Mouse (Mus musculus): ENCODE data around the gene Mmp19. TPM values are rescaled to one million over a fixed set of nuclear protein-coding genes. Genes with fewer than 3 reads are reported as not detected.

Mmp19 gene
- total RNA-seq (2015) (4.4 and 4.5 TPM in 2 replicates), total RNA-seq (2017) (10.9 and 12.7 TPM in 2 replicates)

DNA sequence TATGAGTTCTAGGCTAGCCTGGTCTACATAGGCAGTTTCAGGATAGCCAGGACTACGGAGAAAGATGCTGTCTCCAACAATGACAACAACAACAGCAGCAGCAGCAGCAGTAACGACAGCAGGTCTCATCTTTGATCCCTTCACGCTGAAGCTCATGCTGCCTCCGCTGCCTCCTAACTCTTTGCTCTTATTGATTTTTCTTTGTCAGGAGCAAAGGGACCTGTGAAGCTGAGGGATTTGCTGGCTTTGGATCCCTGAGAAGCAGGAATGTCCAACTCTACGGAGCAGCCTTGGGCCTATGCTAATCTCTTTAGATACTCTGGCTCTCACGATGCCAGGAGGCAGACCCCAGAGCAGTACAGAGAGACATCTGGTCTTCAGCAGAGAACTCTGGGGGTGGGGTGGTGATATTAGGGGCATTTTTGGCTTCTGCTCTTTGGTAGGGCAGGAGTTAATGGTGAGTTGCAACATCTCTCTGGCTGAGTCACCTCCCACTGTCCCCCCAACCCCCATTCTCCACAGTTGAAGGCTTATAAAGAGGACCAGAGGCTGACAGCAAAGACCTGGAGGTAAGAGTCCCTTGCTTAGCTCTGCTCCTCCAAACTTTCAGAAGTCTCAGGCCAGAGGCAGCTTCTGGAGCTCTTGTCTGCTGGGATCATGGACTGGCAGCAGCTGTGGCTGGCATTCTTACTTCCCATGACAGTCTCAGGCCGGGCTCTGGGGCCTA is at the start of gene Mmp19:
Gene Mmp19 (plus strand): TSS at position 513 of the 727 bp plus-strand sequence.
- ATAC-seq (ENCODE audit: poor library complexity, severe bottlenecking): peak; percentile 46; the same call in 1 of the 2 replicates

DNA sequence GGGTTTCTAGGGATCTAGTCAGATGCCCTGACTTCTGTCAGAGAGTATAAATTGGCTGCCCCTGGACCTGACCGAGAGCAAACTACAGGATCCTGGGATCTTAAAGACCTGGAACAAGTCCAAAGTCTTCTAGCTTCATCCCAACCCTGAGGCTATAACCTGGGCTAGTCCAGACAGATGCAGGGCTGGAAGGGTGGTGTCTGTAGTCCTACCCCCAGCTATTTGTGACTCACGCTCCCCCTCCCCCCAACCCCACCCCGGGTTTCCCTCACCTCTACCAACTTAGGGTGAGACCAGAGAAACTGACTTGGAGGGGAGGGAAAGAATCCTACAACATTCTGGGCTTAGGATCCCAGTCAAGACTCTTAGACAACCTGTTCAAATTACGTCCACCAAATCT is 48.1 kb upstream of the Mmp19 start:
- no peak for ATAC-seq (ENCODE audit: poor library complexity, severe bottlenecking)

DNA sequence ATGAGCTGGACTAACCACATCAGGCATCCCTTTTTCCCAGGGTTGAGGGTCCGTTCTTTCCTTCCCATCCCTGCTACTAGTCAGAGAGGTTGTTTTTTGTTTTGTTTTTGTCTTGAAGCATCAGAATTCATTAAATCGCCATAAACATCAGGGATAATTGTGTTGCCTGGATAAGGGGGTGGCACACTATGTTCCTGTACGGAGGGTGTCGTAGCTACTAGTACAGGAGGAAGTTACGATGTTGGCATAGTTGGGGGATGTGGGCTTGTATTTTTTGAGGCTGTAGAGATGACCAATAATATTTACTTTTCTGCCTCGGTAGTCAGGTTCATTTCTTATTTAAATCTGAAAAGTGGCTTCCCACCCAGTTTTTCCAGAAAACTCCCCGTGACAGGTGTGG is 47.5 kb upstream of the Mmp19 start:
- ATAC-seq (ENCODE audit: poor library complexity, severe bottlenecking): peak; percentile 39

DNA sequence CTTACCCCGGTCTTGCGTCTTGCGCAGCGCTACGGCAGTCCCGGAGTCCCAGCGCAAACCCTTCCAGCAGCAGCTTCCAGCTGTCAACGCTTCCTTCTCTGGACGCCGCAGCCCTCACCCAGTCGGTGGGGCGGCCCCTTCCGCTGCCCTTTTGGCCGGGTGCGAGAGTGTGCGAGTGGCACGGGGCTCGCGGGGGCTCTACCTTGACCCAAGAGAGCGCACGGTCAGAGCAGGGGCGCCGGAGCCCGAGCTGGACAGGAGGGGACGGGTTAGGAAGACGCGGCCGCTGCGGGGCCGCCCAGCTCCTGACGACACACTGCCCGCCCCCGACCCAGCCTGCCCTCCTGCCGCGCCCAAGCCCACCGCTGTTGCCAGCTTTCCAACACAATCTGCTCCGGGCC is 46.9 kb upstream of the Mmp19 start:
- ATAC-seq (ENCODE audit: poor library complexity, severe bottlenecking): peak; percentile 23

DNA sequence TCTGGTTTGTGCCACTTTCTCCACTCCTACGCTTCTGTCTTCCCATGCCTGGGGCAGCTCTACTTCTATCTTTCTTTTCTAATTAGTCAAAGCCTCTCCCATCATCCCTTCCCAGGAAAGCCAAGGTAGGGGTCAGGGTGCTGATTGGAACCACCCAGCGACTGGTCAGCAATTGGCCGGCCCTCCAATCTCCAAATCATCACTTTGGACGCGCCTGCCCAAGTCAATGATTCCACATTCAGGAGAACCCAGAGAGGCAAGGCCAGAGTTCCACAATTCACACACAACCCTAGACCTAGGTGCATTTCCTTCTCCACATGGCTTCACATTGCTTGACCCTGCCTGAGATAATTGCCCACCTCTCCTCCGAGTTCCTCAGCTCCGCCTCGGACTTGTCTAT is 46.5 kb upstream of the Mmp19 start:
- ATAC-seq (ENCODE audit: poor library complexity, severe bottlenecking): no peak

DNA sequence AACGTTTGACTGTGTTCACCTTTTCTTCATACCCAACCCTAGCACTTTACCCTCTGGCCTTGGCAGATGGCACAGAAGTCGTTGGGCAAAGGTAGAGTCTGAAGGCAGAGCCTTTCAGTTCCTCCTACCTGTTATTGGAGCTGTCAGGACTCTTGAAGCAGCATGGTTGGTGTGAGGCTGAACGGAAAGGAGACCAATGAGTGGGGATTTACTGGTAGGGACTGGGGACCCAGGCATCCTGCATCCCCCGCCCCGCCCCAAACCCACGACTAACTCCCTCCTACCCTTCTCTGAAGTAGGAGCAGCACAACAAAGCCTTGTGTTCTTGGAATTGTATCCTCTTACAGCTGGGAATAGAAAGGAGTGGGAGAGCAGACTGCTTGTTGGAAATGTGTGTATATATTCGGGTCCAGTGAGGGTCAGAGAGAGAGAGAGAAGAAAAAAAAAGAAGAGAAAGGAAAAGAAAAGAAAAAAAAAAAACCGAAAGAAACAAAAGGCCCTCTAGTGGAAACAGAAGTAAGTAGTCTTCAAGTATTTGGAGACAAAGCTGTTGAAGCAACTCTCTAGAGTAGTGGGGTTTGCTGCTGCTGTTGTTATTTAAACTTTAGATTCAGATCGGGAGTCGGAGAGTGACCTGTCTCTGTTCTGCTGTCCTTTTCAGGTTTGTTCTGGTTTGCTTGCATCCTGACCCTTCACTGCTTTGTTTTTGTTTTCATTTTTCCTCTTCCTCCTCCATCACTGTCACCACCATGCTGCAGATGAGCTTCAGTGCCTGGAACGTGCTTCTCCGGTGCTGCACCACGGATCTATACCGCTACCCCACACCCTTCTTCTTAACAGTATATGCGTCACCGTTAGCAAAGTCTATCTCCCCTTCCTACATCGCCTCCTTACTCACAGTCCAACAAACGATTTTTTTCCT is 45.8 kb upstream of the Mmp19 start, which contains the start of gene Dgka:
Gene Dgka (minus strand): TSS at position 176 of the 922 bp plus-strand sequence.
- ATAC-seq (ENCODE audit: poor library complexity, severe bottlenecking): no peak

DNA sequence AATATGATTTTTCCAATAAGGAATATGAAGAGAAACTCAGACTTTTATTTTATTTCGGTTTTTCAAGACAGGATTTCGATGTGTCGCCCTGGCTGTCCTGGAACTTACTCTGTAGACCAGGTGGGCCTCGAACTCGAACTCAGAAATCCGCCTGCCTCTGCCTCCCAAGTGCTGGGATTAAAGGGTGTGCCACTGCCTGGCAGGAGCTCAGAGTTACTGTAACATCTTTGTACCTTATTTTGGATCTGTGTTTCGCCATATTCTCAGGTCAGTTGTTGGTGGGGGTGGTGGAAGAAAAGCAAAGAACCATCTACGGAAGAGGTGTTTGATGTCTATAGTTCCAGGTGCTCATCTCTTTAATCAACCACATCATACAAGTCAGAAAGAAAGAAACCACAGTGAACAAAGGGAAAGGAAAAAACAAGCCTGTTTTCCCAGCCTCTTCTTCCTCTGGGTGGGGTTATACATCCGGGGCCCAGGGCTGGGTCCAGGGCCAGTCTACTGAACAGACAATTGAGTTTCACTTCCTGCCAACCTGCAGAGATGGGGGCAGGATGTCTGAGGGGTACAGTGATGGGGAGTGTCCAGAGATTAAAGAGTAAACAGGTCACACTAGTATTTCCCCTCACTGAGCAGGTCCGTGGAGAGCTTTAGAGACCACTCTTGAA is 44.6 kb upstream of the Mmp19 start:
- ATAC-seq (ENCODE audit: poor library complexity, severe bottlenecking): peak; percentile 11; the same call in 1 of the 2 replicates

DNA sequence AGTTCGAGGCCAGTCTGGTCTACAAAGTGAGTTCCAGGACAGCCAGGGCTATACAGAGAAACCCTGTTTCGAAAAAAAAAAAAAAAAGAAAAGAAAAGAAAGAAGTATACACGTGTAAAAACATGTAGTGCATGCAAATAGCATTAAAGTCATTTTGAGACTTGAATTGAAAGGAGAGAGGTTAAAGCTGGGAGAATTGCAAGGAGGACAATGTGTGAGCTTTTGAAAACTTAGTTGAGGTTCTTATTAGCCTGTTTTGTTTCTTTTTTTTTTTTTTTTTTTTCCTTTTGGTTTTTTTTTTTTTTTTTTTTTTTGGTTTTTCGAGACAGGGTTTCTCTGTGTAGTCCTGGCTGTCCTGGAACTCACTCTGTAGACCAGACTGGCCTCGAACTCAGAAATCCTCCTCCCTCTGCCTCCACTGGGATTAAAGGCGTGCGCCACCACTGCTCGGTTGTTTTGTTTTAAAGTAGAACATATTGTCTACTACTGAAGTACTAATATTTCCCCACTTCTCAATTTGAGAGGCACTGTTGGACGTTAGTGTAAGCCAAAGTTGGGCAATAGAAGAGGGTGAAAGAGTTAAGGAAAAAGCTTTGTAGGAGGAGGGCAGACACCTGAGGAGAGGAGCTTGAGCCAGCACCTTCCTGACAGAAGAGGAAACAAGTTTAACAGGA is 43.6 kb upstream of the Mmp19 start:
- ATAC-seq (ENCODE audit: poor library complexity, severe bottlenecking): no peak

DNA sequence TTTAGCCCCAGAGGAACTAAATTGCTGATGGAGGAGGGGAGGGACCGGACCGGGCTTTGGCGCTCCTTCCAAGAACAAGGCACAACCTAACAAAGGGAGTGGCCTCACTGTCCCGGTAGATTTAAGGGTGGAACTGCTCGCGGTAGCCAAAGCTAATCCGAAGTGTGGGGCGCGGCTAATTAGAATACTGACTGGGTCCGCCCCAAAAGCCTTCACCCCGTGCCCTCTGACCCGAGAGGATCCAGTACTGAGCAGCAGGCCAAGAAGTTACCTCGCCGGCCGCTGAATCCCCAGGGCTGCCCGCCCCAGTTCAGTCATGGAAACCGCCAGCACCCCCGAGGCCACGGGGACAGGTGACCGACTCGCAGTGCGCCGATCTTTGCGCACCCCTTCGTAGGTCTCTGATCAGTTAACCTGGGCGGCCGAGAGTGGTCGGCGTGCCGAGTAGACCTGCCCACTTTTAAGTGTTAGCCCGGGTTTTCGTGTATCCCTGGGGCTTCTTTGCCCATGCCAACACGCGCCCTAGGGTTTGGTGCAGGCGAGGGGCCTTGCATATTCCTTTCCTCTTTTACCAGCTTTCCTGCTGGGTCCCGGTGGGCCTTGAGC is 43.0 kb upstream of the Mmp19 start, which contains the start of gene Pym1:
Gene Pym1 (plus strand): TSS at position 244 of the 606 bp plus-strand sequence.
- ATAC-seq (ENCODE audit: poor library complexity, severe bottlenecking): peak; percentile 63

DNA sequence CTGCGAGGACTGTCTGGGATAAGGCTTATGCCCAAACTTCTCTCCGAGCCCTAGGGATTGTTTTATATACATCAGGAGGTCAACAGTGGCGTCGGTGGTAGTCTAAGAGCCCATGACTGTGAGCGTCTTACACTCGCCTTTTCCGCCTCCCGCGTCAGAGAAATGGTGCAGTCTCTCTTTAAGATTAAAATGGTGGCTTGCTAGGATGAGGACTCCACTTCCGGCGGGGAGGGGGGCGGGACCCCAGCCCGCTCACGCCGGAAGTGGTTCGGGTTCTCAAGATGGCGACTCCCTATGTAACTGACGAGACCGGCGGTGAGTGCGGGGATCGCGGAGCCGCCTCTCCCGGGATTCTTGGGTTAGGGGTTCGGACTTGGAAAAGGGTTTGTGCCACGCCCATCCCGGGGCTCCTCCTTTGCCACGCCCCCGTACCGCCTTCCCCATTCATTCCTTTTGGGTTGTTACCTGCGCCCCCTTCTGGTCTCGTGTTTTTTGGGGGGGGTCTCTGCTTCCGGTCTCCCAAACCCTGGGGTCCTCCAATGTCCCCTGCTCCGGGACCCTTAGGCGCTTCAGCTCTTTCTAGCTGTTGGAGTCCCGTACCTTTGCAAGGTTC is 42.4 kb upstream of the Mmp19 start:
- peak; percentile 72 for ATAC-seq (ENCODE audit: poor library complexity, severe bottlenecking)

DNA sequence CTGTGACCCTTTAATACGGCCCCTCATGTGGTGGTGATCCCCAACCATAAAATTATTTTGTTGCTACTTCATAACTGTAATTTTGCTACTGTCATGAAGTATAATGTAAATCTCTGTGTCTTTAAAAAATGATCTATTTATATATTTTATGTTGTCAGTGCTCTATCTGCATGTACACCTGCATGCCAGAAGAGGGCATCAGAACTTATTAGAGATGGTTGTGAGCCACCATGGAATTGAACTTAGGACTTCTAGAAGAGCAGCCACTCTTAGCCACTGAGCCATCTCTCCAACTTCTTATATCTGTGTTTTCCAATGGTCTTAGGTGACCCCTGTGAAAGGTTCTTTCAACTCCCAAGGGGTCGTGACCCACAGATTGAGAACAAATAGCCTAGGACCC is 17.8 kb upstream of the Mmp19 start:
- peak; percentile 40; the same call in 1 of the 2 replicates for ATAC-seq (ENCODE audit: poor library complexity, severe bottlenecking)

DNA sequence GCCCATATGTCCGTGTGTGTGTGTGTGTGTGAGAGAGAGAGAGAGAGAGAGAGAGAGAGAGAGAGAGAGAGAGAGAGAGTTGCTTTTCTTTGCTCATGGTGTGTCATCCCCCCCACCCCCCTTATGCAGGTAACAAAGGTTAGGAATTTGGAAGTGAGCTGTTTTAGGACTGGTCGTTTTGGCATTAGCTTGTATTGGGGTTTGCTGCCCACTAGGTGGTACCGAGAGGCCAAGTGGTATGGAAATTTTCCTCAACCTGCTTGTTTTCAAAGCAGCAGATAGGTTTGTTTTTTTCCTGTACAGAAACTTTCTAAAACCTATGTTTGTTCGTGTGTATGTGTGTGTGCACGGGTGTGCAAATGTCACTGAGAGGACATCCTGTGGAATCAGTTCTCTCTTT is 17.0 kb upstream of the Mmp19 start:
- peak; percentile 54 for ATAC-seq (ENCODE audit: poor library complexity, severe bottlenecking)

DNA sequence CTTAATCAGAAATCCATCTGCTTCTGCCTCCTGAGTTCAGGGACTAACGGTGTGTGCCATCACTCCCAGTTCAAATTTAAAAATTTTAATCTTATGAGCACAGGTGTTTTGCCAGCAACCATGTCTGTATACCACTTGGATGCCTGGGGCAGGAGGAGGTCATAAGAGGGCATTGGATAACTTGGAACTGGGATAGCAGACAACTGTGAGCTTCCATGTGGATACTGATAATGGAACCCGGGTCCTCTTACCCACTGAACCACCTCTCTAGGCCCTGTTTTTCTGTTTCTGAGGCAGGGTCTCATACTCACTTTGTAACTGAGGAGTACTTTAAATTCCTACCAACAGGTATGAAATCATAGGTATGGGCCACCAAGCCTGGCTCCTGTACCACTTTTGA is 12.3 kb upstream of the Mmp19 start:
- ATAC-seq (ENCODE audit: poor library complexity, severe bottlenecking): no peak

DNA sequence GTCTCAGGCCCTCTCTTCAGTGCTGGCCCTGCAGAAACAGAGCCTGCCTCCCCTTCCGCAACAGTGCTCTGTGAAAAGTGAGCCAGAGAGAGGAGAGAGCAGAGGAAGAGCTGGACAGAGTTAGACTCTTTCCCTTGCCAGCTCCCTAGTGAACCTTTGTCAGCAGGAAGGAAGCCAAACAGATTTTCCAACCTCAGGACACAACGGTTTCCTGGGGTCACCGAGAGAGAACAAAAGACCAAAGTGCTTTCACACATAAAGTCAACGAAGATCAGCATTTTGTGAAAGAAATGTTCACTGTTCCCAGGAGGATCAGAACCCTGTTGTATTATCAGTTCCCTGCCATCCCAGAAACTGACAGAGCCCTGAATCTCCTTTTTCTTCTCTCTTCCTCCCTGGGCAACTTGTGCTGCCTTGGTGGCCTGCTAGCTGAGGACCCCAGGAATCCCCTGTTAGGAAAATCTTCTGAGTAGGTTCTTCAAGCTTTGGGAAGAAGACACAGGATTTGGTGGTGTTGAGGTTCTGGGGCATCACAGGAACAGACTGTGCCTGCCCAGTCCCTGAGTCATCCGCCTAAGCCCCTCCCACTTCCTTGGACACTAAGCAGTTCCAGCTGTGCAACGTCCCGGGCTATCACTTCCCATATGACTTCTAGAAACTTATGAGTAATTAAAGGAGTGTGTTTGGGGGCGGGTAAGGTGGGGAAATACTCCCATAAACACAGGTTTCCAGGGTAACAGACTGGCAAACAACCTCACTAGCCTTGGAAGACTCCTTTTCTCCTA is 11.5 kb upstream of the Mmp19 start:
- ATAC-seq (ENCODE audit: poor library complexity, severe bottlenecking): peak; percentile 95

DNA sequence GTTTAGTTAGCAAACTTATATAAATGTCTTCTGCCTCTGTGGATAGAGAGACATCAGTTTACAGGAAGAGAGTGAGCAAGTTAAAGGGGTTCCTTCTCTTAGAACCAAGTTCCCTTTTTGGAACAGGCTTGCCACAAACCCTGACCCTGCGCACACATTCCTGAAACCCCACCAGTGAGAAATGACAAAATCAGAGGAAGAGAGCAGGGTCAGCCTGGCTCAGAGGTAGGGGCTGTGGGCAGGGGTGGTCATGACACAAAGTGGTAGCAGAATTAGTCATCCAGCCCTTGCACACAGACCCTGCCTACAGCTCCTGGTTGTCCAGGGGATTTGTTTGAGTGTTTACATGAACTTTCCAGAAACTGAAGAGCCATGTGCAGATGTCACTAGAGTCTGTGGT is 10.5 kb upstream of the Mmp19 start:
- peak; percentile 73 for ATAC-seq (ENCODE audit: poor library complexity, severe bottlenecking)

DNA sequence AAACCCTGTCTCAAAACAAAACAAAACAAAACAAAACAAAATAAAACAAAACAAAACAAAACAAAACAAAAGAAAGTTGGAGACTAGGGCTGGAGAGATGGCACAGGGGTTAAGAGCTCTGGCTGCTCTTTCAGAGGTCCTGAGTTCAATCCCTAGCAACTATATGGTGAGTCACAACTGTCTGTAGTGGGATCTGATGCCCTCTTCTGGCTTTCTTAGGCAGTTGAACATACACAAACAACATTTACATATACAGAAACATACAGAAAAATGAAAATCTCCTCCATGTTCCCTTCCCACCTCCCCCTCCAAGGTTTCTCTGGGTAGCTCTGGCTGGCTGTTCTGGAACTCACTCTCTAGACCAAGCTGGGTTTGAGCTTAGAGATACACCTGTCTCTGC is 1.3 kb downstream of the Mmp19 start:
- no peak for ATAC-seq (ENCODE audit: poor library complexity, severe bottlenecking)

DNA sequence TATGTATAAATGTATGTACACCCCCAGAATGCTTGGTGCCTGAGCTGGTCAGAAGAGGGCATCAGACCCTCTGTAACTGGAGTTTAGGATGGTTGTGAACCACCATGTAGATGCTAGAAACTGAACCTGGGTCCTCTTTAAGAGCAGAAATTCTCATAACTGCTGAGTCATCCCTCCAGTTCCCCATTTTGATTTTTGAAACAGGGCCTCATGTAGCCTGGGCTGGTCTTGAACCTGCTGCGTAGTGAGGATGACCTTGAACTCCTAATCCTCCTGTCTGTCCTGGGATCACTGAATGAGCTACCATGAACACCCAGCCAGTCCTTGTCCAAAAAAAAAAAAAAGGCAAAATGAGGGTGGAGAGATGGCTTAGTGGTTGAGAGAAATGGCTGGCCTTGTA is 2.5 kb downstream of the Mmp19 start:
- ATAC-seq (ENCODE audit: poor library complexity, severe bottlenecking): peak; percentile 53

DNA sequence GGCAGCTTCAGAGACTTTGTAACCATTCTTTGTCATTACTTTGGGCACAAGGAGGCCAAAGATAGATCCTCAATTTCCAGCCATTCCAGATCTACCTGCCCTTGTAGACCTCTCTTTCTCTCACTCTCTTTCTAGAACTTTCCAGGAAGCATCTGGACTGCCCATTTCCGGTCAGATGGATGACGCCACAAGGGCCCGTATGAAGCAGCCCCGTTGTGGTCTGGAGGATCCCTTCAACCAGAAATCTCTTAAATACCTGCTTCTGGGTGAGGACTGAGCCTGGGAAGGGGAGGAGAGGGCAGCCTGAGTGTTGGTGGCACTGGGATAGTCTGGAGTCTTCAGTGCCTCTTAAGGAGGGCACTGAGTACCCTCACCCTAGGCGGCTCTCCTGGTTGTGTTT is 3.7 kb downstream of the Mmp19 start:
- ATAC-seq (ENCODE audit: poor library complexity, severe bottlenecking): peak; percentile 43; the same call in 1 of the 2 replicates

DNA sequence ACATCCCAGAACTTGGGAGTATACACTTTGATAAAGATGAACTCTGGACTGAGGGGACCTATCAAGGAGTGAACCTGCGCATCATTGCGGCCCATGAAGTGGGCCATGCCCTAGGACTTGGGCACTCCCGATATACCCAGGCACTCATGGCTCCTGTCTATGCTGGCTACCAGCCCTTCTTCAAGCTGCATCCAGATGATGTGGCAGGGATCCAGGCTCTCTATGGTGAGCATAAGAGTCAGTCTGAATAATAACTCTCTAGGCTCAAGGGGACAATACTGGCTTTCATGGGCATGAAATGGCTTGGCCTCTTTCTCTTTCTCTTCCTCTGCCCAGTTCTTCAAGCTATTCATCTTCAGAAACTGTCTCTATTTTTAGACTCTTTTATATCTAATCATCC is 4.9 kb downstream of the Mmp19 start:
- ATAC-seq (ENCODE audit: poor library complexity, severe bottlenecking): no peak
